Mouse (Mus musculus) stomach, embryonic 16.5 days (tissue): ENCODE results near the gene Birc3. TPM values are rescaled to one million over a fixed set of nuclear protein-coding genes. Genes with fewer than 3 reads are reported as not detected.

Experiments used
- polyA plus RNA-seq: library from polyadenylated mRNA; unstranded; fragments of >200 nt; fragmentation: Nextera tagmentation; extraction: Ambion mirVana; gene quantifications from 2 replicates; pipeline ENCODE4 v1.2.1, GENCODE M21; 2015

Birc3 gene
- polyA plus RNA-seq, 1 experiment from 2014 or later = 9.4 TPM

Other genes with a start within 250 kb of the Birc3 start
- gene Mmp20, start 245.0 kb downstream of the Birc3 start, polyA plus RNA-seq = not detected in 2 replicates
- gene Mmp7, start 181.1 kb downstream of the Birc3 start, polyA plus RNA-seq = 0.71 and 1.3 TPM in 2 replicates
- 139 and 150 TPM in 2 replicates for gene Tmem123, start 109.1 kb downstream of the Birc3 start, polyA plus RNA-seq
- gene Birc2, start 36.1 kb downstream of the Birc3 start, polyA plus RNA-seq = 34.1 and 40.0 TPM in 2 replicates
- 21.3 and 23.8 TPM in 2 replicates for gene Yap1, start 131.4 kb upstream of the Birc3 start, polyA plus RNA-seq
- gene Cfap300, start 169.6 kb upstream of the Birc3 start, polyA plus RNA-seq = 8.1 and 8.7 TPM in 2 replicates